Mouse (Mus musculus): ENCODE results near the gene Sept12.

The Sept12 gene

GRCm38 (mm10) chr16:4997553-4997952, at the start of gene Sept12:
Gene Sept12 (minus strand): TSS chr16:4997852.
- DNase-seq (ENCODE audit: low read depth in 1 of 2, low spot score in 2 of 2), result no peak

GRCm38 (mm10) chr16:5045322-5045721, 47.7 kb upstream of the Sept12 start:
- DNase-seq (ENCODE audit: low read depth in 1 of 2, low spot score in 2 of 2), result no peak

- DNase-seq (ENCODE audit: low read depth in 1 of 2, low spot score in 2 of 2), result no peak
Measured at GRCm38 (mm10) chr16:5036649-5037234, 39.1 kb upstream of the Sept12 start.

- no peak for DNase-seq (ENCODE audit: low read depth in 1 of 2, low spot score in 2 of 2)
Measured at GRCm38 (mm10) chr16:5035591-5035990, 37.9 kb upstream of the Sept12 start.

- DNase-seq (ENCODE audit: low read depth in 1 of 2, low spot score in 2 of 2), result no peak
Measured at GRCm38 (mm10) chr16:5029847-5030246, 32.2 kb upstream of the Sept12 start.

GRCm38 (mm10) chr16:5024021-5024420, 26.4 kb upstream of the Sept12 start:
- DNase-seq (ENCODE audit: low read depth in 1 of 2, low spot score in 2 of 2), result no peak

- no peak for DNase-seq (ENCODE audit: low read depth in 1 of 2, low spot score in 2 of 2)
Measured at GRCm38 (mm10) chr16:5014578-5014977, 16.9 kb upstream of the Sept12 start.

GRCm38 (mm10) chr16:5013054-5013838, 15.6 kb upstream of the Sept12 start, which contains the start of gene Rogdi:
Gene Rogdi (minus strand): TSS chr16:5013553.
- DNase-seq (ENCODE audit: low read depth in 1 of 2, low spot score in 2 of 2), result peak; percentile 93 to 94

GRCm38 (mm10) chr16:5012036-5013005, 14.7 kb upstream of the Sept12 start:
- DNase-seq (ENCODE audit: low read depth in 1 of 2, low spot score in 2 of 2), result no peak

- DNase-seq (ENCODE audit: low read depth in 1 of 2, low spot score in 2 of 2), result peak in 1 of 2 experiments; percentile 15
Measured at GRCm38 (mm10) chr16:5011285-5011684, 13.6 kb upstream of the Sept12 start.

GRCm38 (mm10) chr16:5010371-5010935, 12.8 kb upstream of the Sept12 start:
- DNase-seq (ENCODE audit: low read depth in 1 of 2, low spot score in 2 of 2), result no peak

GRCm38 (mm10) chr16:5008076-5008475, 10.4 kb upstream of the Sept12 start:
- no peak for DNase-seq (ENCODE audit: low read depth in 1 of 2, low spot score in 2 of 2)

GRCm38 (mm10) chr16:5007492-5007891, 9.8 kb upstream of the Sept12 start:
- no peak for DNase-seq (ENCODE audit: low read depth in 1 of 2, low spot score in 2 of 2)

GRCm38 (mm10) chr16:5007067-5007466, 9.4 kb upstream of the Sept12 start, which contains the start of gene Smim22:
Gene Smim22 (plus strand): TSS chr16:5007288.
- DNase-seq (ENCODE audit: low read depth in 1 of 2, low spot score in 2 of 2), result no peak

- no peak for DNase-seq (ENCODE audit: low read depth in 1 of 2, low spot score in 2 of 2)
Measured at GRCm38 (mm10) chr16:5000611-5001010, 3.0 kb upstream of the Sept12 start.

- no peak for DNase-seq (ENCODE audit: low read depth in 1 of 2, low spot score in 2 of 2)
Measured at GRCm38 (mm10) chr16:4998984-4999383, 1.3 kb upstream of the Sept12 start.

- DNase-seq (ENCODE audit: low read depth in 1 of 2, low spot score in 2 of 2), result no peak
Measured at GRCm38 (mm10) chr16:4993276-4993675, 4.4 kb downstream of the Sept12 start.

GRCm38 (mm10) chr16:4984717-4985116, 12.9 kb downstream of the Sept12 start:
- DNase-seq (ENCODE audit: low read depth in 1 of 2, low spot score in 2 of 2), result no peak

GRCm38 (mm10) chr16:4979755-4980380, 17.8 kb downstream of the Sept12 start:
- DNase-seq (ENCODE audit: low read depth in 1 of 2, low spot score in 2 of 2), result no peak

GRCm38 (mm10) chr16:4978275-4979051, 19.2 kb downstream of the Sept12 start:
- DNase-seq (ENCODE audit: low read depth in 1 of 2, low spot score in 2 of 2), result no peak

All from monocyte, adult 2 months (primary cell).